Mouse (Mus musculus): ENCODE measurements around the gene Wdr91. TPM values are rescaled to one million over a fixed set of nuclear protein-coding genes. Genes with fewer than 3 reads are reported as not detected.

The Wdr91 gene
- polyA plus RNA-seq, 1 experiment from 2014 or later: 11.9 TPM

DNA sequence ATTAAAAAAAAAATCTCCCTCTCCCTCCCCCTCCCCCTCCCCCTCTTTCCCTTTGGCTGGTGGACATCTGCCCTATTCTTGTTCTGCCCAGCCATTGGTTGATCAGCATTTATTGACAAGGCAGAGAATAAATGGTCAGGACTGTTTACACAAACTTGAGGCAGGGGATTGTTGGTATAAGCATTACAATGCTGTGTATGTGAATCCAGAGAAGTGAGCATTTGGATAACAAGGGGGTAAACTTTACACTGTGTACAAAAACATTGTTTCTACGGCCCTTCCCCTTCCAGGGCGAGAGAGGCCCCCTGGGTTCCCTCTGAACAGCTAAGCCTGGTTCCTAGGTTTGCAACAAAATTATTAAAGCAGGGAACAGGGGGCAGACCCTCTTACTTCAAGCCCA lies 30.8 kb upstream of the Wdr91 start:
- H3K36me3 ChIP-seq: no peaks in the 10 kb centered on the region
- ATAC-seq (ENCODE audit: insufficient number of reproducible peaks, insufficient read depth, low FRiP score, low TSS enrichment, low read depth): no peak
- 69% methylated on average over 2 of the region's 2 CpGs for WGBS

DNA sequence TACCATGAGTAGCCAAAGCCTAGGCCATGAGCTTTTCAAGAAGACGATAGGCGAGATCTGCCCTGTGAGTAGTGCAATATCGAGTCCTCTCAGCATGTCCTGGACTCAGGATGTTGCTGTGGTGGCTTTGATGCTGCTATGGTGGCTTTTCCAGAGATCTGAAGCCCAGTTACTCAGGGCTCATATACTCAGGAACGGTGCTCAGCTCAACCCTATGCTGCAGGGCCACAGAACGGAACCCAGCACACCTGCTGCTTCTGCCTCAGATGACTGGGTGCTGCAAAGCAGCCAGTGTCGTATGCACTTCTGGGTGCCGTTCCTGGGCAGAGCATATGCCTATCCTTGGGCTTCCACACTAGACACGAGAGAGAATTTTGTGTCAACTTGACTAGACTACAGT lies 28.8 kb upstream of the Wdr91 start:
- no peak overlapping the region for H3K27ac ChIP-seq
- H3K4me2 ChIP-seq: no peak overlapping the region
- H3K27me3 ChIP-seq: no peaks in the 10 kb centered on the region
- H3K4me3 ChIP-seq: no peak overlapping the region
- 91% methylated on average over 8 of the region's 8 CpGs for WGBS
- H3K4me1 ChIP-seq: peaks cover 10% of the 10 kb centered on the region
- H3K36me3 ChIP-seq: no peaks in the 10 kb centered on the region
- ATAC-seq (ENCODE audit: insufficient number of reproducible peaks, insufficient read depth, low FRiP score, low TSS enrichment, low read depth): no peak
- no peak overlapping the region for H3K9ac ChIP-seq
- no peaks in the 10 kb centered on the region for H3K9me3 ChIP-seq

More for the DNA sequence above, 30.8 kb upstream of the Wdr91 start:
- H3K9me3 ChIP-seq: no peaks in the 10 kb centered on the region
- H3K4me2 ChIP-seq: no peak overlapping the region
- no peak overlapping the region for H3K9ac ChIP-seq
- H3K27ac ChIP-seq: no peak overlapping the region
- peaks cover 16% of the 10 kb centered on the region for H3K4me1 ChIP-seq
- H3K4me3 ChIP-seq: no peak overlapping the region
- no peaks in the 10 kb centered on the region for H3K27me3 ChIP-seq

DNA sequence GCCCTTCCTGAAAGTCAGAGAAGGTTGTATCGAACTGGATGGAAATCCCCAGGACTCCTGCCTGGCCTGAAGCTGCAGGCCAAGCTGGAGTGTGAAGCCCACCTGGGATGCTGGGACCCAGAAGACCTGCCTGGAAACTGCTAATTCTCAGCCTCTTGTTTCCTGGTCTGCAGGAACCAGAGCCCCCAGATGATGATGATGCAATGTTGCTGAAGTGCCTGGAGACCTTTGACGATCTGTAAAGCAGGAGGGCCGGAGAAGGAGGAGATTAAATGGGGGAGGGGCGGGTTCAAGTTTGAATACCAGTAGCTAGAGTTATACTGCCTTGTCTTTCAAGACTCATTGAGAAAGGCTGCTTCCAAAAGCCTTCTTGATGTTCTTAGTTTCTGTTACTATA lies 28.3 kb upstream of the Wdr91 start:
- WGBS: 43% methylated on average over 4 of the region's 4 CpGs
- no peak for ATAC-seq (ENCODE audit: insufficient number of reproducible peaks, insufficient read depth, low FRiP score, low TSS enrichment, low read depth)
- no peak overlapping the region for H3K9ac ChIP-seq

DNA sequence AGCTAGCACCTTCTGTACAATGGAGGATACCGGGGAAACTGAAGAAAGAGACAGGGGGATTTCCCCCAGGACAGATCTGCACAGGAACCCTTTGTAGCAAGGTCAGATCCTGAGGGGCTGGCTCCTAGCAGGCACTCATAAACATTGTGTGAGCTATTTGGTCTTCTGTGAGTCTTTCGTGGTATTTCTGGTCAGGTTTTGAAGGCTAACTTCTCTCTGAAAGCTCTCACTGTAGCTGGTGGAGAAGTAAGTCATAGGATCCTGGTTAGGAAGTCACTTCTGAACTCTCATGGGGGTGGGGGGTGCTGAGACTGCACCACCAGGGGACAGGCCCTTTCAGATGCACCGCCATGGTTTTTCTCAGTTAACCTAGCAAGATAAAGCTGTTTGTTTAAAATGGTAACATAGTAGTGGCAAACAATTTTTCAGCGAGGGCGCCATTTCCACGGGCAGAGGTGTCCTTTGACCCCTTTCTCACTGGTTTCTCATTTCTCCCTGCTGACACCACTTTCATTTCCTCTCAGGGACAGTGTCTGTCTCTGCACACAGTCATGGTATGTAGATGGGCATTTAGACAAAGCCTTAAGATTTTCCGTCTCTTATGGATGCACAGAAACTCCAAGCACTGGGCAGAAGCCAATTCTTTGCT lies 27.7 kb upstream of the Wdr91 start:
- no peak overlapping the region for H3K9ac ChIP-seq
- WGBS: 65% methylated on average over 7 of the region's 7 CpGs
- 0 out of 2 replicates have a peak, but pooled peaks cover 8% of the 10 kb centered on the region for H3K4me1 ChIP-seq
- ATAC-seq (ENCODE audit: insufficient number of reproducible peaks, insufficient read depth, low FRiP score, low TSS enrichment, low read depth): no peak
- H3K9me3 ChIP-seq: no peaks in the 10 kb centered on the region
- no peak overlapping the region for H3K27ac ChIP-seq
- H3K27me3 ChIP-seq: no peaks in the 10 kb centered on the region
- no peak overlapping the region for H3K4me2 ChIP-seq
- no peaks in the 10 kb centered on the region for H3K36me3 ChIP-seq
- H3K4me3 ChIP-seq: no peak overlapping the region

More for the DNA sequence above, 28.3 kb upstream of the Wdr91 start:
- no peak overlapping the region for H3K4me3 ChIP-seq
- H3K27me3 ChIP-seq: no peaks in the 10 kb centered on the region
- no peaks in the 10 kb centered on the region for H3K36me3 ChIP-seq
- no peak overlapping the region for H3K27ac ChIP-seq
- 0 out of 2 replicates have a peak, but pooled peaks cover 8% of the 10 kb centered on the region for H3K4me1 ChIP-seq
- H3K9me3 ChIP-seq: no peaks in the 10 kb centered on the region
- no peak overlapping the region for H3K4me2 ChIP-seq

DNA sequence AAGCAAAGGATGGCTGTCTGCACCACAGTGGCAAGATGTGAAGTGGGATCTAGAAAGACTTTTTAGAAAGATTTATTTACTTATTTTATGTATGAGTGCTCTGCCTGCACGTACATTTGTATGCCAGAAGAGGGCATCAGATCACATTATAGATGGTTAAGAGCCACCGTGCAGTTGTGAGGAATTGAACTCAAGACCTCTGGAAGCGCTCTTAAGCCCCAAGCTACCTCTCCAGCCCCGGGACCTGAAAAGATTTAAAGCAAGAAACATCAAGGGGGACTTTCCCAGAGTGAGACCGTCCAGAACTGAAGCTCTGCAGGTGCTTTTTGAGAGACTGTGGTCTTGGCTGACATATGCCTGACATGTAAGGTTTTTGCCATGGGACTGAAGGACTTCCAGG lies 26.1 kb upstream of the Wdr91 start:
- no peak overlapping the region for H3K27ac ChIP-seq
- no peaks in the 10 kb centered on the region for H3K27me3 ChIP-seq
- H3K4me1 ChIP-seq: 0 out of 2 replicates have a peak, but pooled peaks cover 8% of the 10 kb centered on the region
- H3K36me3 ChIP-seq: no peaks in the 10 kb centered on the region
- ATAC-seq (ENCODE audit: insufficient number of reproducible peaks, insufficient read depth, low FRiP score, low TSS enrichment, low read depth): no peak
- H3K9ac ChIP-seq: no peak overlapping the region
- H3K4me3 ChIP-seq: no peak overlapping the region
- WGBS: 79% methylated on average over 5 of the region's 5 CpGs
- no peaks in the 10 kb centered on the region for H3K9me3 ChIP-seq
- H3K4me2 ChIP-seq: no peak overlapping the region

DNA sequence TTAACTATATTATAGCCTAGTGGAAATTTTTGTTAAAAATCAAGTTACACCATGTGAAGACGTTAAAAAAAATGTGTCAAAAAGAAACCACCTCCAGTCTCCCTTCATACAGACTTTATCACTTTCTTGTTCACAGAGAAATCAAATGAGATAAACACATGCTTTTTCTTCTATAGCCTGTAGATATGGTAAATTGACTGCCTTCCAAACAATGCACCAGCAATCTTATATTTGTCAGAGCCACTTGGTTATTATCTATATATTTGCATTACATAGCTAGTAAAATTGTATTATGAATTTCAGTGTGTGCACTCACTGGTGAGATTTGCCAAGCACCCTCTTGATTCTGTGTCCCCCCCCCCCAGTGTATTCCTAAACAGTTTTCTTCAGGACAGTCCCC lies 22.0 kb upstream of the Wdr91 start:
- Histone ChIP-seq H3K27me3 (no peaks in the 10 kb centered on the region), H3K4me2 (no peak overlapping the region), H3K4me3 (no peak overlapping the region), H3K9me3 (no peaks in the 10 kb centered on the region), H3K27ac (no peak overlapping the region), H3K9ac (no peak overlapping the region), H3K4me1 (no peaks in the 10 kb centered on the region), H3K36me3 (no peaks in the 10 kb centered on the region)
- no peak for ATAC-seq (ENCODE audit: insufficient number of reproducible peaks, insufficient read depth, low FRiP score, low TSS enrichment, low read depth)
- 93% methylated on average over 1 of the region's 1 CpGs for WGBS

DNA sequence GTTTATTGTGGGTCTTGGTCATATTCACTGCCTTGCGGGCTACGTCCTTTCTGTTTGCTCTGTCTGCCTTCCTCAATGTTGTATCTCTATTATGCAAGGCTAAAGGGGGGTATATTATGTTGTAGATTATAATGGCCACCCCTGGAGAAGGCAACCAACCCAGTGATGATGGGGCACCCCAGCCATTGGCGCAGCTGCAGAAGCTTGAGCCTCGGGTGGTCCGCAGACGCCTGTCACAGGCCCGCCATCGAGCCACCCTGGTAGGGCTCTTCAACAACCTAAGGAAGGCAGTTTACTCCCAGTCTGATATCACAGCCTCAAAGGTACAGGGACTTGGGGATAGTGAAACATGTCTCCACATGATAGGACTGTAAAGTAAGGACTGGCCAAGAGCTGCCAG lies 16.9 kb upstream of the Wdr91 start:
- Histone ChIP-seq H3K9me3 (no peaks in the 10 kb centered on the region), H3K27ac (no peak overlapping the region), H3K27me3 (no peaks in the 10 kb centered on the region), H3K4me1 (0 out of 2 replicates have a peak, but pooled peaks cover 3% of the 10 kb centered on the region), H3K9ac (no peak overlapping the region), H3K4me2 (no peak overlapping the region), H3K36me3 (no peaks in the 10 kb centered on the region), H3K4me3 (no peak overlapping the region)
- 93% methylated on average over 8 of the region's 8 CpGs for WGBS
- no peak for ATAC-seq (ENCODE audit: insufficient number of reproducible peaks, insufficient read depth, low FRiP score, low TSS enrichment, low read depth)

DNA sequence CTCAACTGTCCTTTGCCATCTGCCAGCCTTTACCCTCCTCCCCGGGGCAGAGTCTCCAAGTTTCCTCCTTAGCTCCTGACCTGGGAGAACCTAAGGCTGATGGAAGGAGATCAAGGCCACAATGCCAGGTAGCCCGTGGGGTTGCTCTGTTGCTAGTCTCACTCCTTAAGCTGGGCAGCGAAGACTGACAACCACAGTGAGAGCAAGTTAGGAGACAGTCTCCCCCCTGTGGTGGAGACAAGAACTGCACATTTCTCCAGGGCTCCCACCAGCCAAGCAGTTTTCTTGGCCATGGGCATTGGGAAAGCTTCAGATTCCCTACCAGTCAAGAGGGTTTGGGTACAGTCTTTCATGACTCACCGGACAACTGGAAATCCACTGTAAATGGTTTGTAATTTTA lies 16.5 kb upstream of the Wdr91 start:
- Histone ChIP-seq H3K4me2 (no peak overlapping the region), H3K9ac (no peak overlapping the region), H3K27ac (no peak overlapping the region), H3K4me3 (no peak overlapping the region), H3K9me3 (no peaks in the 10 kb centered on the region), H3K36me3 (no peaks in the 10 kb centered on the region), H3K27me3 (no peaks in the 10 kb centered on the region), H3K4me1 (0 out of 2 replicates have a peak, but pooled peaks cover 3% of the 10 kb centered on the region)
- 41% methylated on average over 4 of the region's 4 CpGs for WGBS
- no peak for ATAC-seq (ENCODE audit: insufficient number of reproducible peaks, insufficient read depth, low FRiP score, low TSS enrichment, low read depth)

DNA sequence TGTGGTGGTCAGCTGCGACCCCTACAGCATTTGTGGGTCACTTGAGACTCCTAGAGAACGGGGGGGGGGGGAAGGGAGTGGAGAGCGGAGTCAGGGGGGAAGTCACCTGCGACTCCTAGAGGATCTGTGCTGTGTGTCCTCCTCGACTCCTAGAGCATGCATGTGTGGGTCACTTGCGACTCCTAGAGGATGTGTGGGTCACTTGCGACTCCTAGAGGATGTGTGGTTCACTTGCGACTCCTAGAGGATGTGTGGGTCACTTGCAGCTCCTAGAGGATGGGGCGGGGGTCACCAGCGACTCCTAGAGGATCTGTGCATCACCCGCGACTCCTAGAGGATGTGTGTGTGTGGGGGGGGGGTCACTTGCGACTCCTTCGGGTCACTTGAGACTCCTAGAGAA lies 11.3 kb upstream of the Wdr91 start:
- no peaks in the 10 kb centered on the region for H3K27me3 ChIP-seq
- H3K4me2 ChIP-seq: no peak overlapping the region
- H3K36me3 ChIP-seq: no peaks in the 10 kb centered on the region
- H3K27ac ChIP-seq: no peak overlapping the region
- no peak for ATAC-seq (ENCODE audit: insufficient number of reproducible peaks, insufficient read depth, low FRiP score, low TSS enrichment, low read depth)
- 50% methylated on average over 14 of the region's 14 CpGs for WGBS
- H3K4me3 ChIP-seq: no peak overlapping the region
- H3K4me1 ChIP-seq: peaks cover 10% of the 10 kb centered on the region
- no peak overlapping the region for H3K9ac ChIP-seq
- H3K9me3 ChIP-seq: no peaks in the 10 kb centered on the region

DNA sequence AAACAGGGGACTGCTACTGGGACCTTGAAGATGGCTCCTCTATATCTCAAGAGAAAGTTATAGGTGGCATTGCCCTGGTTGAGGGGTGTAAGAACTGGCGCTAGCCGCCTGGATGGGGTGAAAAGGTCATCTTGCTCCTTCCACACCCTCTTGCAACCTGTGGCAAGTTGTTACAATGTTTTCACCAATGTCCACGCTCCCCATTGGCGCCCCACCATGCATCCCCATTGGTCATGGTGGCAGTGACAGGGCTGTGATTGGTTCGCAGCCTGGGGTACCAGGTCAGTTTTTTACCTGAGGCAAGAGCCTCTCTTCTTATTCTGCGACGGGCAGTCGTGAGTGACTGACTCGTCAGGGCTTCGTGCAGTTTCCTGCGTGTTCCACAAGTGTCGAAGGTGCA lies 10.0 kb upstream of the Wdr91 start:
- Histone ChIP-seq H3K27ac (no peak overlapping the region), H3K9me3 (no peaks in the 10 kb centered on the region), H3K4me1 (peaks cover 10% of the 10 kb centered on the region), H3K4me3 (no peak overlapping the region), H3K4me2 (no peak overlapping the region), H3K9ac (no peak overlapping the region), H3K27me3 (no peaks in the 10 kb centered on the region), H3K36me3 (no peaks in the 10 kb centered on the region)
- no peak for ATAC-seq (ENCODE audit: insufficient number of reproducible peaks, insufficient read depth, low FRiP score, low TSS enrichment, low read depth)
- 89% methylated on average over 12 of the region's 12 CpGs for WGBS

DNA sequence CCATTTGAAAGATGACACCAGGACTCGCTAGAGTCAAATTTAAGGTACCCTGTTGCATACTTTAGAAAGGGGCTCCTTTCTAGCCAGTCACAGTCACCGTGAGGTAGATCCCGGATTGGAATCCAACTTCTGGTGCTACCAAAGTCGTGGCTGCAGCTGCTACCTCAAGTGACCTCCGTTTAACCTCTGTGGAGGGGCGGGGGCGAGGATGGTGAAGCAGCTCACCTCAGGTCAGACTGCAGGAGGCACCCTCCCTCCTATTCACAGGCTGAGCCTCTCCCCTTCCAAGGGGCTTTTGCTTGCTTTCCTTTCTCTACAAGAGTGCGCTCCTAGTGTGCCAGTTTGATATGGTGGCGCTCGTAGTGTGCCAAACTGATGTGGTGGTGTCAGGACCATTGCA lies 9.3 kb upstream of the Wdr91 start, which contains the start of gene Stra8:
Stra8 (plus strand) TSS at position 208 of the 400 bp plus-strand sequence.
- no peak within 1 kb of the TSS for H3K9ac ChIP-seq
- no peak within 1 kb of the TSS for H3K4me3 ChIP-seq
- H3K27me3 ChIP-seq: no peaks in the 10 kb centered on the region
- H3K27ac ChIP-seq: no peak within 1 kb of the TSS
- 37% methylated on average over 10 of the region's 10 CpGs for WGBS
- H3K9me3 ChIP-seq: no peaks in the 10 kb centered on the region
- no peaks in the 10 kb centered on the region for H3K36me3 ChIP-seq
- no peak for ATAC-seq (ENCODE audit: insufficient number of reproducible peaks, insufficient read depth, low FRiP score, low TSS enrichment, low read depth)
- no peak within 1 kb of the TSS for H3K4me2 ChIP-seq
- peaks cover 7% of the 10 kb centered on the region for H3K4me1 ChIP-seq

DNA sequence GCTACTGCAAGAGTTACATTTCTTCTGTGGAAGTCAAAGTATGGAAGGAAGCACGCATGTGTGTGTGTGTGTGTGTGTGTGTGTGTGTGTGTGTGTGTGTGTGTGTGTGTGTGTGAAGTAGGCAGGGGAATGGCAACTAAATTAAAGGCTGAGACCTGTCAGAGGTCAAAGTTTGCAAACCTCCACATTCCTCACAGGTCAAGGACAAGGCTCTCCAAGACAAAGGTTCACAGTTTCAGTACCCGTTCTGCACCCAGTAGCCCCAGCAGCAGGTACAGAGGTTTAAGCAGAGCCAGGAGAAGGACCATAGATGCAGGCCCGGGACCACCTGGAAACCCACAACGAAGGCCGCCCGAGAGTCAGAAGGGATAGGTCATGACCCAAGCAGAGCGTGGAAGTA lies 8.5 kb upstream of the Wdr91 start:
- H3K4me1 ChIP-seq: peaks cover 7% of the 10 kb centered on the region
- no peaks in the 10 kb centered on the region for H3K27me3 ChIP-seq
- ATAC-seq (ENCODE audit: insufficient number of reproducible peaks, insufficient read depth, low FRiP score, low TSS enrichment, low read depth): no peak
- 52% methylated on average over 7 of the region's 7 CpGs for WGBS
- no peak overlapping the region for H3K4me3 ChIP-seq
- no peak overlapping the region for H3K4me2 ChIP-seq
- no peak overlapping the region for H3K27ac ChIP-seq
- H3K9ac ChIP-seq: no peak overlapping the region
- no peaks in the 10 kb centered on the region for H3K36me3 ChIP-seq
- H3K9me3 ChIP-seq: no peaks in the 10 kb centered on the region

Data from embryonic facial prominence, embryonic 13.5 days (tissue).